Mouse (Mus musculus): ENCODE measurements around the gene Pccb. TPM values are rescaled to one million over a fixed set of nuclear protein-coding genes. Genes with fewer than 3 reads are reported as not detected.

The Pccb gene
- 27.7 and 28.7 TPM in 2 replicates for polyA plus RNA-seq (2015; fragmentation: Nextera tagmentation; extraction: Ambion mirVana)

DNA sequence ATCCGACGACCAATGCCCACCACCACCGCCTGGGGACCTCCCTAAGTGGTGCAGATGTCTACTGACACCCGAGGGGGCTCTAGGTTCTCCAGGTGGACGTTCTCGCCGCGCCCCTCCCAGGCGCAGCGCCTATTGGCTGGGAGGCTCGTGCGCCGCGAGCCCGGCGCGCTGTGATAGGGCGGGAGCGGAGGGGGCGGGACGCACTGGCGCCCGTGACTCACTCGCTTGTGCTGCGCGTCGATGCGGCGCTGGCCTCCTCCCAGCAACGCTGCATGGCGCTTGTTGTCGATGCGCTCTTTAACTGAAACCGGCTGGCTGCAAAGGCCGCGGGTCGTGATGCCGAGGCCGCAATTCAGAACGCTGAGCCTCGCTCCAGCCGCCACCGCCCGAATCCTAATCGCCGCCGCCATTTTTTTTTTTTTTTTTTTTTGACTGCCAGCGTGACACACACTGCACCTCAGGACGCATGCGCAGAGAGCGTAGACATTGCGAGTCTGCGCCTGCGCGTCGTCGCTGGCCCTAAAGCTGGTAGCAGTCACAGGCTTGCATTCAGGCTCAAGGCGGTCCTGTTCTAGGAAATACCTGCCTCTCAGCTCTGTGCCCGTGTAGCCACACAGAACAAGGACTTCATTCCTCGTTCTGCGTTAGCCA, at the start of gene Pccb:
Gene Pccb (minus strand): TSS at position 451 of the 651 bp plus-strand sequence.
- no peaks in the 10 kb centered on the region for H3K9me3 ChIP-seq (ENCODE audit: control insufficient read depth, low read length)
- no peaks in the 10 kb centered on the region for H3K27me3 ChIP-seq (replicated peaks; ENCODE audit: control insufficient read depth, insufficient read depth, low read length)
- under 1% methylated on average over 50 of the region's 61 CpGs for WGBS
- peak within 1 kb of the TSS; percentile 99 for H3K27ac ChIP-seq (ENCODE audit: low read depth, low read length)
- peak within 1 kb of the TSS; percentile 84 for H3K9ac ChIP-seq (ENCODE audit: low read depth, low read length)
- peak within 1 kb of the TSS; percentile 64 for H3K4me3 ChIP-seq (ENCODE audit: low read length)
- peak; percentile 100 for ATAC-seq
- peak within 1 kb of the TSS; percentile 80 for H3K4me2 ChIP-seq (ENCODE audit: low read length)
- no peaks in the 10 kb centered on the region for H3K36me3 ChIP-seq (ENCODE audit: control insufficient read depth, insufficient read depth, low read length)
- peaks cover 11% of the 10 kb centered on the region for H3K4me1 ChIP-seq (ENCODE audit: control insufficient read depth, insufficient read depth, low read depth, low read length)

DNA sequence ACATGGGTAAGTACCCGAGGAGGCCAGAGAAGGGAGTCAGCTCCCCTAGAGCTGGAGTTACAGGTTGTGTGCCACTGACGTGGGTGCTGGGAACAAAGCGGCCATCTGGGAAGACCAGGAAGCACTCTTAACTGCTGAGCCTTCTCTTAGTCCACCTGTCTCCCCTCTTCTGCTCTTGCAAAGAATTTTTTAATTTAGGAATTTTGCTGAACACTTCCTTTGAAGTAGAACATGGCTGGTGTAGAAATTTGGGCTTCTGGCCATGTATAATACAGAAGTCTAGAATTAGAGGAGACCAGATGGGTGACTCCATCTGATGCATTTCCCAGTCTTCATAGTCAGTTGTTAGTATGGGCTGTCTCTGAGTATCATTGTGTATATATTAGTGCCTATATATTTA, 49.0 kb upstream of the Pccb start:
- Histone ChIP-seq H3K4me3 (ENCODE audit: low read length) (no peak overlapping the region), H3K27ac (ENCODE audit: low read depth, low read length) (no peak overlapping the region), H3K4me2 (ENCODE audit: low read length) (no peak overlapping the region), H3K9me3 (ENCODE audit: control insufficient read depth, low read length) (no peaks in the 10 kb centered on the region), H3K27me3 (replicated peaks; ENCODE audit: control insufficient read depth, insufficient read depth, low read length) (no peaks in the 10 kb centered on the region), H3K36me3 (ENCODE audit: control insufficient read depth, insufficient read depth, low read length) (no peaks in the 10 kb centered on the region), H3K9ac (ENCODE audit: low read depth, low read length) (no peak overlapping the region), H3K4me1 (ENCODE audit: control insufficient read depth, insufficient read depth, low read depth, low read length) (peaks cover 13% of the 10 kb centered on the region)
- 88% methylated on average over 3 of the region's 3 CpGs for WGBS
- ATAC-seq, result no peak

DNA sequence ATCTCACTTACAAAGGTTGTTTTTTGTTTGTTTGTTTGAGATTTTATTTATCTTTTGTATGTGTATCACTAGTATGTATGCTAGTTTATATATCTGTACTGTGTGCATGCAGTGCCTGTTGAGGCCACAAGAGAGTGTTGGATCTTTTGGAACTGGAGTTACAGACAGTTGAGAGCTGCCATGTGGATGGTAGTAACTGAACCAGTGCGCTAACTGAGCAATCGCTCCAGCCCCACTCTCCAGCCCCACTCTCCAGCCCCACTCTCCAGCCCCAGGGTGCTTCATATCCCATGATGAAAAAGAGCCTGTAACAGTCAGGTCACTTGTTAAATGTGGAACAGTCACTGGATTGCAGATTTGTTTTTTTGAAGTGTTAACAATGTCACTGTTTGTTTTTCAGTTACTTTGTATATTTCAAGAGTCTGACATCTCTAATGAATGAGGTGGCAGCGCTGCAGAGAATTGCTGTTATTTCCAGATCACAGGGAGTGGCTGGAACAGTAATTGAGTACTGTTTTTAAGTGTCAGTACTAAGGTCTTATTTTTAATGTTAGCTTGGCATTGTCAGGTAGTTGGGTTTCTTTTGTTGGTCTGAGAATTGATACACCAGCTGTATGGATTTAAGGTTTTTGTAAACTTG, 45.5 kb upstream of the Pccb start:
- 53% methylated on average over 3 of the region's 3 CpGs for WGBS
- ATAC-seq, result no peak
- Histone ChIP-seq H3K4me2 (ENCODE audit: low read length) (no peak overlapping the region), H3K27me3 (replicated peaks; ENCODE audit: control insufficient read depth, insufficient read depth, low read length) (no peaks in the 10 kb centered on the region), H3K36me3 (ENCODE audit: control insufficient read depth, insufficient read depth, low read length) (no peaks in the 10 kb centered on the region), H3K9ac (ENCODE audit: low read depth, low read length) (no peak overlapping the region), H3K9me3 (ENCODE audit: control insufficient read depth, low read length) (no peaks in the 10 kb centered on the region), H3K4me3 (ENCODE audit: low read length) (no peak overlapping the region), H3K4me1 (ENCODE audit: control insufficient read depth, insufficient read depth, low read depth, low read length) (peaks cover 24% of the 10 kb centered on the region), H3K27ac (ENCODE audit: low read depth, low read length) (no peak overlapping the region)

DNA sequence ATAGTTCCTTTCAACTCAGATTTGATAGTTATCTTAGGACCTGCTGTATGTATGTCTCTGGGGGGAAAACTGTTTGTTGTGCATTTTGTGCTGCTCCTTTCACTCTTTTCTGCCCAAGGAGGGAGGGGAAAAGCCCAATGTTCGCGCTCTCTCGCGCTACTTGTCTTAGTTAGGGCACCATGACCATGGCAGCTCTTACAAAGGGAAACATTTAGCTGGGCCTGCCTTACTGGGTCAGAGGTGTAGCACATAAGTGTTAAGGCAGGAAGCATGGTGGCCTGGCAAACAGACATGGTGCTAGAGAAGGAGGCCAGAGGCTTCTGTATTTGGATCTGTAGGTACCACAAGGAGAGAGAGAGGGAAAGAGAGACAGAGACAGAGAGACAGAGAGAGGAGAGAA, 43.9 kb upstream of the Pccb start:
- H3K9ac ChIP-seq (ENCODE audit: low read depth, low read length), result no peak overlapping the region
- H3K27ac ChIP-seq (ENCODE audit: low read depth, low read length), result no peak overlapping the region
- no peaks in the 10 kb centered on the region for H3K27me3 ChIP-seq (replicated peaks; ENCODE audit: control insufficient read depth, insufficient read depth, low read length)
- H3K4me3 ChIP-seq (ENCODE audit: low read length), result peak overlapping the region; percentile 26
- no peaks in the 10 kb centered on the region for H3K36me3 ChIP-seq (ENCODE audit: control insufficient read depth, insufficient read depth, low read length)
- 53% methylated on average over 4 of the region's 4 CpGs for WGBS
- no peaks in the 10 kb centered on the region for H3K9me3 ChIP-seq (ENCODE audit: control insufficient read depth, low read length)
- H3K4me1 ChIP-seq (ENCODE audit: control insufficient read depth, insufficient read depth, low read depth, low read length), result peaks cover 24% of the 10 kb centered on the region
- no peak for ATAC-seq
- peak overlapping the region; percentile 43 for H3K4me2 ChIP-seq (ENCODE audit: low read length)

DNA sequence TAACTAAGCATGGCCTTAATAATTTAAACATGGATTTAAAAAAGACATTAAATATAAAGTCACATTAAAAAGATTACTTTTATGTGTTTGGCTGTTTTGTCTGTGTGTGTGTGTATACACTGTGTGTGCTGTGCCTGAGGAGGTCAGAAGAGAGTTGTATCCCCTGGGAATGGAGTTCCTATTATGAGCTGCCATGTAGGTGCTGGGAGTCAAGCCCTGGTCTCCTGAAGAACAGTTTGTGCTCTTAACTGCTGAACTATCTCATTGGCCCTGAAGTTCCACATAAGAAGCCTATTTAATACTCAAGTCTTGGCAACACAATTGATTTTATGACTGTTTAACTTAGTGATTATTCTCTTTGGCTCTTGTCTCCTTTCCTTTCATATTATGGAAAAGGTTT, 42.8 kb upstream of the Pccb start:
- H3K9me3 ChIP-seq (ENCODE audit: control insufficient read depth, low read length), result no peaks in the 10 kb centered on the region
- H3K4me1 ChIP-seq (ENCODE audit: control insufficient read depth, insufficient read depth, low read depth, low read length), result peaks cover 26% of the 10 kb centered on the region
- H3K36me3 ChIP-seq (ENCODE audit: control insufficient read depth, insufficient read depth, low read length), result no peaks in the 10 kb centered on the region
- no peak for ATAC-seq
- H3K4me3 ChIP-seq (ENCODE audit: low read length), result peak overlapping the region; percentile 87
- H3K27ac ChIP-seq (ENCODE audit: low read depth, low read length), result no peak overlapping the region
- no peaks in the 10 kb centered on the region for H3K27me3 ChIP-seq (replicated peaks; ENCODE audit: control insufficient read depth, insufficient read depth, low read length)
- H3K4me2 ChIP-seq (ENCODE audit: low read length), result peak overlapping the region; percentile 79
- H3K9ac ChIP-seq (ENCODE audit: low read depth, low read length), result peak overlapping the region; percentile 35; the same call in 1 of the 2 replicates

DNA sequence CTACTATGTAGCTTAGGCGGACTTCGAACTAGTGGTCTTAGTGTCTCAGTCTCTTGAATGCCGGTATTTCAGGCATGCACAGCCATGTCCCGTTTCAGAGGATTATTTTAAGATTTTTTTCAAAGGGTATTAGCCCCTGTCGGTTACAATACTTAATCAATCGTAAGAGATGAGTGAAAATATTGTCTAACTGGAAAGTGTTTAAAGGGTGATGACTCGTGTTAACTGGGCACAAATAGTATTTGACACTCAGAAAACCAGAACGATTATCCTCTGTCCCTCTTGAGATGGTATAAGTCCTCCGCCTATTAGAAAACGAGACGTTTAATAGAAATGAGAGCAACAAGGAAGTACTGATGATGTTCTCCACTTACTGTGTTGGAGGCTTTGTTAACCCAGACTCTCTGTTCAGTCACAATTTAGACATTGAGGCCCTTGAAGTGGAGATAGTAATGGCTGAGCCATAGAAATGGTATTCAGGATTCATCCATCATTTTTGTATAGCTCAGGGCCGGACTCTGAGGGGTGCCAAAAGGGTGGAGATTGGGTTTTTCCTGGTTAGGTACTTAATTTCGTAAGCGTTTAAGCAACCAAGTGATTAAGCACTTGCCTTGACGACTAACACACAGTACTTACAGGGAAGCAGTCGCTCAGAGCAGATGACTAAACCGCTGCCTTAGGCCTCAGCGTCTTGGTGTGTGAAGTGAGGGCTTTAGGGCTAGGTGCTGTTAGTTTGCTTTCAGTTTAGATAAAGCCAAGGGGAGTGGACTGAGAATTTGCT, 41.6 kb upstream of the Pccb start:
- no peaks in the 10 kb centered on the region for H3K36me3 ChIP-seq (ENCODE audit: control insufficient read depth, insufficient read depth, low read length)
- H3K4me2 ChIP-seq (ENCODE audit: low read length), result peak overlapping the region; percentile 79
- WGBS, result under 1% methylated on average over 18 of the region's 18 CpGs
- H3K4me3 ChIP-seq (ENCODE audit: low read length), result peak overlapping the region; percentile 87
- H3K27me3 ChIP-seq (replicated peaks; ENCODE audit: control insufficient read depth, insufficient read depth, low read length), result no peaks in the 10 kb centered on the region
- ATAC-seq, result no peak
- peaks cover 26% of the 10 kb centered on the region for H3K4me1 ChIP-seq (ENCODE audit: control insufficient read depth, insufficient read depth, low read depth, low read length)
- peak overlapping the region; percentile 99 for H3K9ac ChIP-seq (ENCODE audit: low read depth, low read length)
- no peaks in the 10 kb centered on the region for H3K9me3 ChIP-seq (ENCODE audit: control insufficient read depth, low read length)
- no peak overlapping the region for H3K27ac ChIP-seq (ENCODE audit: low read depth, low read length)

DNA sequence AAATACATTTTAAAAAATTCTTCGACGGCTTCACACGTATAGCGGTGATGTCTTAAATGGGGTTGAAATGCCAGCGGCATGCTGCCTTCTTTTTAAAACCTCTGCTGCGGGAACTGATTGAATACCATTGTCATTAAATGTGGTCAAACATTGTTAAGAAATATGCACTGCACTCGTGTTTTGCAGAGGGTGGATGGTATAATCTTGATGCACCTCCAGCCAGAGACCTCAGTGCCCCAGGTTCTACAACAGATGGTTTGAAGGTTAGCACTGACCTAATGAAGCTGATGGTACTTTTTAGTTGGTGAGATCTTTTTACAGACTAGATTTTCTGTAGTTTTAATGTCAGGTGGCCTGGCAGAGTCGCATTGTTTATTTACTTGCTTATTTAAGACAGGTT, 41.0 kb upstream of the Pccb start:
- Histone ChIP-seq H3K27ac (ENCODE audit: low read depth, low read length) (no peak overlapping the region), H3K9me3 (ENCODE audit: control insufficient read depth, low read length) (no peaks in the 10 kb centered on the region), H3K4me1 (ENCODE audit: control insufficient read depth, insufficient read depth, low read depth, low read length) (peaks cover 26% of the 10 kb centered on the region), H3K27me3 (replicated peaks; ENCODE audit: control insufficient read depth, insufficient read depth, low read length) (no peaks in the 10 kb centered on the region), H3K4me2 (ENCODE audit: low read length) (peak overlapping the region; percentile 79), H3K4me3 (ENCODE audit: low read length) (peak overlapping the region; percentile 87), H3K9ac (ENCODE audit: low read depth, low read length) (peak overlapping the region; percentile 99), H3K36me3 (ENCODE audit: control insufficient read depth, insufficient read depth, low read length) (no peaks in the 10 kb centered on the region)
- no peak for ATAC-seq
- WGBS, result under 1% methylated on average over 8 of the region's 8 CpGs

DNA sequence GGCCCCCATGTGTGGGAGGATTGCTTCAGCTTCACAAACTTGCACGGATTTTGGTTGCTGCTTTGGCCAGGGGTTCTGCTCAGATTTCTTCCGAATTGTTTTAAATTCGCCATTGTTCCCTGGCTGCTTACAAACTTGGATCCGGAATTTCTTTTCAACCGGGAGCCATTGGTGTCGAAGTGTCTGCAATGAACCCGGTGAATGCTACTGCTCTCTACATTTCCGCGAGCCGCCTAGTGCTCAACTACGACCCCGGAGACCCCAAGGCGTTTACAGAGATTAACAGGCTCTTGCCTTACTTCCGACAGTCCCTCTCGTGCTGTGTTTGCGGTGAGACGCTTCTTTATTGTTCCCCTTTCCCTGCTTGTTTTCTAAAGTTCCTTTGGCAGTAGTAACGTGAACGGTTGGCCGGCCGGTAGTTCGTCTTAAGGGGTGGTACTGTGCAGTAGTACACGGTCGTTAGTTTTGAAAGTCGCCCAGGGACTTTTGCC, 40.4 kb upstream of the Pccb start:
- Histone ChIP-seq H3K27me3 (replicated peaks; ENCODE audit: control insufficient read depth, insufficient read depth, low read length) (no peaks in the 10 kb centered on the region), H3K4me2 (ENCODE audit: low read length) (peak overlapping the region; percentile 79), H3K9ac (ENCODE audit: low read depth, low read length) (peak overlapping the region; percentile 99), H3K36me3 (ENCODE audit: control insufficient read depth, insufficient read depth, low read length) (no peaks in the 10 kb centered on the region), H3K9me3 (ENCODE audit: control insufficient read depth, low read length) (no peaks in the 10 kb centered on the region), H3K4me3 (ENCODE audit: low read length) (peak overlapping the region; percentile 87), H3K27ac (ENCODE audit: low read depth, low read length) (peak overlapping the region; percentile 100), H3K4me1 (ENCODE audit: control insufficient read depth, insufficient read depth, low read depth, low read length) (peaks cover 26% of the 10 kb centered on the region)
- ATAC-seq, result no peak
- WGBS, result 0% methylated on average over 25 of the region's 25 CpGs

All from hindbrain, embryonic 16.5 days (tissue).